8 mouse cellular contexts compared by ENCODE assay signal in the genomic region with DNA sequence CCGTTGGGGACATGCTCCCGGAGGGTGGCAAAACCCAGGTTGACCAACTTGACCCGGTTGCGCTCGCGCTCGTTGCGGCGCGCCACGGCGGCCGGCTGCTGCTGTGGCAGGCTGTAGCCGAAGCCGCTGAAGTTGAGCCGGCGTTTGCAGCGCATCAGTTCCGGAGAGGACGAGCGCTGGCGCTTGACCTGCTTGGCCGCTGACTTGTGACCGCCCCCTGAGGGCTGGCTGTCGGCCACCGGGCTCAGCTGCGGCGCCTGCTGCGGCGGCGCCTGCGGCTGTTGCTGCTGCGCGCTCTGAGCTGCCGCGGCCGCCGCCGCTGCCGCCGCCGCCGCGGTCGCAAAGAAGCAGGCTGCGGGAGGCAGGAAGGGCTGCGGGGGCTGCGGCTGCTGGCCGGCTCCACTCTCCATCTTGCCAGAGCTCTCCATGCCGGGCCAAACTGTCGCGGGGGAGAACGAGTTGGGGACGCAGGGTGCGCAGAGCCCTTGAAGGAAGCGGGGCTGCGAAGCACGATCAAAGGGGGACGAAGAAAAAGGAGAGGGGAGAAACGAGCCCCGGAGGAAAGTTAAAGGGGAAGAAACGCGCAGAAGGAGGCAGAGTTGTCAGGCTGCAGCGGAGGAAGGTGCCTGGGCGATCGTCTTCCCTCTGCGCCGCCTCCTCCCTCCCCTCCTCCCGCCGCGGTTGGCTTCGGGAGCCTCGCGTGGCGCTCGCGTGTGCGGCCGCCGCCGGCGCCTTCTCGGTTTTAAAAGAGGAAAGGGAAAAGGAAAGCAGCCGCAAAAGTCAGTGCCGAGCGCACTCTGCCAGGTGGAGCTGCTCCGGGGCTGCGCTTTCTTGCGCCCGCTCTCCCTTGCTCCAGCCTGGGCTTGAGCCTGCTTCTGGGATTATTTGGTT. TPM values are rescaled to one million over a fixed set of nuclear protein-coding genes. Genes with fewer than 3 reads are reported as not detected.
A peak's percentile ranks its signal among the peaks of the same experiment; 100 is the strongest.
DNase-seq lines count a peak whose midpoint lies in the region; ATAC-seq and TF ChIP-seq lines count a peak whose summit lies in the region.

No protein-coding gene starts in this region.

- TF ChIP-seq POLR2A in brain, embryonic 14.5 days (IDR thresholded peaks at IDR 0.05; ENCODE audit: borderline replicate concordance, extremely low read depth, insufficient read depth, insufficient read length, poor library complexity, severe bottlenecking), result no peak; the same call in 1 of the 2 replicates

- H3K27ac ChIP-seq in hindbrain, embryonic 12.5 days, result peak overlapping the region; percentile 95
- H3K27ac ChIP-seq in midbrain, embryonic 10.5 days (replicated peaks), result peak overlapping the region; percentile 97

- no peaks in the 10 kb centered on the region for H3K36me3 ChIP-seq in hindbrain, embryonic 12.5 days
- peaks cover 5% of the 10 kb centered on the region; the same call in 1 of the 2 replicates for H3K36me3 ChIP-seq in midbrain, embryonic 10.5 days

- peak overlapping the region; percentile 70 for H3K4me3 ChIP-seq in hindbrain, embryonic 12.5 days
- peak overlapping the region; percentile 88 for H3K4me3 ChIP-seq in midbrain, embryonic 10.5 days

- peaks cover 52% of the 10 kb centered on the region for H3K4me1 ChIP-seq in hindbrain, embryonic 12.5 days
- H3K4me1 ChIP-seq in midbrain, embryonic 10.5 days, result peaks cover 70% of the 10 kb centered on the region

- H3K4me2 ChIP-seq in hindbrain, embryonic 12.5 days (replicated peaks), result peak overlapping the region; percentile 73

- peak; percentile 59 for DNase-seq in R1 (ENCODE audit: low read depth, low spot score)
- DNase-seq in brain, embryonic 14.5 days (ENCODE audit: low read depth), result peak; percentile 82
- DNase-seq in layer of hippocampus, postnatal 14 days (ENCODE audit: low spot score in 2 of 2), result peak; percentile 47 to 49
- DNase-seq in midbrain, embryonic 10.5 days (ENCODE audit: low spot score), result peak; percentile 82
- DNase-seq in skeletal muscle tissue, adult 2 months (ENCODE audit: low read depth, low spot score), result peak; percentile 3
- no peak for DNase-seq in thymus, postnatal 14 days

- no peak for TF ChIP-seq CTCF in brain, embryonic 14.5 days (IDR thresholded peaks at IDR 0.05; ENCODE audit: borderline replicate concordance, extremely low read depth, insufficient read depth, insufficient read length)

- ATAC-seq in frontal cortex, adult (ENCODE audit: low TSS enrichment), result peak; percentile 71
- ATAC-seq in hindbrain, embryonic 12.5 days (ENCODE audit: low FRiP score), result peak; percentile 9

- H3K27me3 ChIP-seq in hindbrain, embryonic 12.5 days, result peaks cover 44% of the 10 kb centered on the region
- peaks cover 96% of the 10 kb centered on the region for H3K27me3 ChIP-seq in midbrain, embryonic 10.5 days (ENCODE audit: low read depth, poor library complexity, severe bottlenecking)

- H3K9me3 ChIP-seq in hindbrain, embryonic 12.5 days (replicated peaks), result no peaks in the 10 kb centered on the region
- H3K9me3 ChIP-seq in midbrain, embryonic 10.5 days (replicated peaks), result peaks cover 2% of the 10 kb centered on the region; the same call in 1 of the 2 replicates

- under 1% methylated on average over 58 of the region's 90 CpGs for WGBS in hindbrain, embryonic 12.5 days
- WGBS in midbrain, embryonic 10.5 days, result under 1% methylated on average over 75 of the region's 90 CpGs

- peak overlapping the region; percentile 86 for H3K9ac ChIP-seq in hindbrain, embryonic 12.5 days

RNA-seq across cellular contexts. Expression of a gene that starts 0.6 kb away (rescaled TPM):
- 46.5 and 48.3 TPM in 2 replicates for polyA plus RNA-seq in brain, embryonic 14.5 days (2012; rRNA removed)
- 46.1 and 49.1 TPM in 2 replicates for polyA plus RNA-seq in hindbrain, embryonic 12.5 days (2016; fragmentation: Nextera tagmentation; extraction: Ambion mirVana)
- 1 to 10 TPM; 7.3 to 8.0 TPM for total RNA-seq in layer of hippocampus, postnatal 14 days (2021)
- polyA plus RNA-seq in midbrain, embryonic 10.5 days (2016; fragmentation: Nextera tagmentation; extraction: Ambion mirVana), result 29.4 and 48.2 TPM in 2 replicates

RNA-seq across cellular contexts. Expression of a gene that starts 28.7 kb away (rescaled TPM):
- polyA plus RNA-seq in brain, embryonic 14.5 days (2012; rRNA removed), result not detected in 2 replicates
- polyA plus RNA-seq in hindbrain, embryonic 12.5 days (2016; fragmentation: Nextera tagmentation; extraction: Ambion mirVana), result not detected in 2 replicates
- not detected for total RNA-seq in layer of hippocampus, postnatal 14 days (2021)
- 0.23 and 0.27 TPM in 2 replicates for polyA plus RNA-seq in midbrain, embryonic 10.5 days (2016; fragmentation: Nextera tagmentation; extraction: Ambion mirVana)
